Mouse (Mus musculus) limb, embryonic 11.5 days (tissue): Measurements from ENCODE around the gene Tekt1. TPM values are rescaled to one million over a fixed set of nuclear protein-coding genes. Genes with fewer than 3 reads are reported as not detected.

Experiments used
- ATAC-seq: fragments of 200-750 bp; cut with Nextera tagmentation; 2 replicates; pipeline ENCODE4 v1.8.0; 2017; ENCODE audit warnings: low read depth; ENCODE audit not compliant: insufficient number of reproducible peaks, low FRiP score, low TSS enrichment
- DNase-seq: peaks from one replicate; pipeline ENCODE4 v3.0.0-alpha.2; 2015; ENCODE audit warnings: low spot score
- H3K27ac ChIP-seq: fragments of 300-500 bp; sonication (generic); replicated peaks from 2 replicates; pipeline ENCODE4 v1.5.1; 2014; ENCODE audit warnings: low read depth, mild to moderate bottlenecking, low read length
- H3K27me3 ChIP-seq: fragments of 300-500 bp; sonication (generic); 2 replicates; pipeline ENCODE4 v1.6.1; 2014; ENCODE audit warnings: mild to moderate bottlenecking, low read length, mixed read lengths; ENCODE audit not compliant: control insufficient read depth, insufficient read depth
- H3K36me3 ChIP-seq: fragments of 300-500 bp; sonication (generic); 2 replicates; pipeline ENCODE4 v1.6.1; 2014; ENCODE audit warnings: mild to moderate bottlenecking, low read length, moderate library complexity, mixed read lengths; ENCODE audit not compliant: control insufficient read depth, insufficient read depth
- H3K4me1 ChIP-seq: fragments of 300-500 bp; sonication (generic); 2 replicates; pipeline ENCODE4 v1.6.1; 2014; ENCODE audit warnings: low read length, mixed read lengths; ENCODE audit not compliant: control insufficient read depth, insufficient read depth
- H3K4me2 ChIP-seq: fragments of 300-500 bp; sonication (generic); 2 replicates; pipeline ENCODE4 v1.6.1; 2014; ENCODE audit warnings: low read depth, mild to moderate bottlenecking, moderate library complexity; ENCODE audit not compliant: severe bottlenecking
- H3K4me3 ChIP-seq: fragments of 300-500 bp; sonication (generic); 2 replicates; pipeline ENCODE4 v1.5.1; 2014; ENCODE audit warnings: low read depth, low read length
- H3K9ac ChIP-seq: fragments of 300-500 bp; sonication (generic); 2 replicates; pipeline ENCODE4 v1.6.1; 2014; ENCODE audit warnings: mild to moderate bottlenecking, low read length
- H3K9me3 ChIP-seq: fragments of 300-500 bp; sonication (generic); 2 replicates; pipeline ENCODE4 v1.6.1; 2016; ENCODE audit warnings: low read length; ENCODE audit not compliant: control insufficient read depth
- WGBS: fragments of 180-500 bp; shearing (Covaris S2); extraction: QIAGEN DNeasy Blood & Tissue Kit; methylation state at CpG from one replicate; pipeline ENCODE4 v1.1.7; 2014; 5-methylcytosine and 5-hydroxymethylcytosine counted together
- polyA plus RNA-seq: library from polyadenylated mRNA; unstranded; fragments of >200 nt; fragmentation: Nextera tagmentation; extraction: Ambion mirVana; gene quantifications from 2 replicates; pipeline ENCODE4 v1.2.1, GENCODE M21; 2014

The Tekt1 gene
- polyA plus RNA-seq, 1 experiment from 2014 or later: 6.3 TPM

DNA sequence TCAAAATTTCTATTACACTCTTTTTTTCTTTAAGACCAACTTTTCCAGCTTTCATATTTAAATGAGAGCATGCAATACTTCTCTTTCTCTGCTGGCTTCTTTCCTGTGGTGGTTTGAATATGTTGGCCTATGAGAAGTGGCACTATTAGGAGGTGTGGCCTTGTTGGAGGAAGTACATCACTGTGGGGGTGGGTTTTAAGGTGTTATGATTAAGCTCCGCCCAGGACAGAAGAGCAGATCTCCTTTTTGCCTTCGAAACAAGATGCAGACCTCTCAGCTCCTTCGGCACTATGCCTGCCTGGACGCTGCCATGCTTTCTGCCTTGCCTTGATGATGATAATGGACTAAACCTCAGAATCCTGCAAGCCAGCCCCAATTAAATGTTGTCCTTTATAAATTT is 36.5 kb downstream of the Tekt1 start:
- ATAC-seq (no peak), DNase-seq (no peak)
- Histone ChIP-seq H3K9me3 (no peaks in the 10 kb centered on the region), H3K9ac (no peak overlapping the region), H3K4me1 (no peaks in the 10 kb centered on the region), H3K36me3 (no peaks in the 10 kb centered on the region), H3K4me2 (no peak overlapping the region), H3K27me3 (no peaks in the 10 kb centered on the region), H3K27ac (no peak overlapping the region), H3K4me3 (no peak overlapping the region)
- WGBS: 90% methylated on average over 4 of the region's 4 CpGs

GRCm38 (mm10) chr11:72324431-72324830 is 37.8 kb downstream of the Tekt1 start:
- ATAC-seq (no peak), DNase-seq (no peak)
- Histone ChIP-seq H3K36me3 (no peaks in the 10 kb centered on the region), H3K4me3 (no peak overlapping the region), H3K4me2 (no peak overlapping the region), H3K27ac (no peak overlapping the region), H3K4me1 (no peaks in the 10 kb centered on the region), H3K27me3 (no peaks in the 10 kb centered on the region), H3K9ac (no peak overlapping the region), H3K9me3 (no peaks in the 10 kb centered on the region)
- WGBS: 77% methylated on average over 3 of the region's 3 CpGs

GRCm38 (mm10) chr11:72318026-72318425 is 44.2 kb downstream of the Tekt1 start:
- H3K9ac ChIP-seq: no peak overlapping the region
- H3K4me1 ChIP-seq: no peaks in the 10 kb centered on the region
- no peak overlapping the region for H3K4me3 ChIP-seq
- H3K36me3 ChIP-seq: no peaks in the 10 kb centered on the region
- peaks cover 20% of the 10 kb centered on the region for H3K27me3 ChIP-seq
- no peaks in the 10 kb centered on the region for H3K9me3 ChIP-seq
- DNase-seq: no peak
- H3K27ac ChIP-seq: no peak overlapping the region
- no peak overlapping the region for H3K4me2 ChIP-seq
- 83% methylated on average over 5 of the region's 5 CpGs for WGBS
- no peak for ATAC-seq

DNA sequence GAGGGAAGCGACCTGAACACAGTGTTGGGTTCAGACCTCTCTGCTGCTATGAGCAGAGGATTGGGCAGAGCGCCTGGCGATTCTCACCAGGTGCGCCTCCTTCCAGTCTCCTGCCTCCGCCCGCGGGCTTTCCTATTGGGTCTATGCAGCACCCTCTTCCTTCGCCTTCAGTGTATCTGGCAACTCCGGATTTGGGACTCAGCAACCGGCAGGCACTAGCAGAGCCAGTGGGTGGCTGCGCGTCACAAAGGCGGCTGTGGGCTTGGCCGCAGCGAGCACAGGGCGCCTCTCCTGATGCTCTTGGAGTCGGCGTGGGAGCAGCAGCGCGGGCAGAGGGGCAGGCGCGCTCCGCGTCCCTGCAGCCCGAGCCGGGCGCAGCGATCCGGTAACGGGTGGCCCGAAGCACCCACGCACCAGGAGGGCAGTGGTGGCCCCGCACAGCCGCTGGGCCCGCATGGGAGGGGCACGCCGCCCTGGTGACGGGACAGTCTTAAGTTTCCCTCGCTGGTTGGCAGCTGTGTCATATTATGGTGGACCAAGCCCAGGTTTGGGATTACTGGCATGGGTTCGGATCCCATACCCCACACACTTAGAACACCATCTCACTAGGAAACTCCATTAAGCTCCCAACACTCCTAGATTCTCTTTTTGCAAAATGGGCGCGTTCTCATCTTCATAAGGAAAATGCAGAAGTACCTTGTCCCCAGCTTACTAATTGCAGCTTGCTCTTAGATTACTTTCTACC is 47.9 kb downstream of the Tekt1 start, which contains the start of gene Fbxo39:
Fbxo39 (plus strand) TSS at position 294 of the 745 bp plus-strand sequence.
- H3K4me3 ChIP-seq: peak within 1 kb of the TSS; percentile 16; the same call in 1 of the 2 replicates
- 10% methylated on average over 41 of the region's 42 CpGs for WGBS
- peak within 1 kb of the TSS; percentile 42 for H3K4me2 ChIP-seq
- peaks cover 20% of the 10 kb centered on the region for H3K27me3 ChIP-seq
- no peak for ATAC-seq
- no peaks in the 10 kb centered on the region for H3K9me3 ChIP-seq
- H3K4me1 ChIP-seq: no peaks in the 10 kb centered on the region
- H3K9ac ChIP-seq: peak within 1 kb of the TSS; percentile 27; the same call in 1 of the 2 replicates
- peak; percentile 29 for DNase-seq
- H3K27ac ChIP-seq: no peak within 1 kb of the TSS
- H3K36me3 ChIP-seq: no peaks in the 10 kb centered on the region

DNA sequence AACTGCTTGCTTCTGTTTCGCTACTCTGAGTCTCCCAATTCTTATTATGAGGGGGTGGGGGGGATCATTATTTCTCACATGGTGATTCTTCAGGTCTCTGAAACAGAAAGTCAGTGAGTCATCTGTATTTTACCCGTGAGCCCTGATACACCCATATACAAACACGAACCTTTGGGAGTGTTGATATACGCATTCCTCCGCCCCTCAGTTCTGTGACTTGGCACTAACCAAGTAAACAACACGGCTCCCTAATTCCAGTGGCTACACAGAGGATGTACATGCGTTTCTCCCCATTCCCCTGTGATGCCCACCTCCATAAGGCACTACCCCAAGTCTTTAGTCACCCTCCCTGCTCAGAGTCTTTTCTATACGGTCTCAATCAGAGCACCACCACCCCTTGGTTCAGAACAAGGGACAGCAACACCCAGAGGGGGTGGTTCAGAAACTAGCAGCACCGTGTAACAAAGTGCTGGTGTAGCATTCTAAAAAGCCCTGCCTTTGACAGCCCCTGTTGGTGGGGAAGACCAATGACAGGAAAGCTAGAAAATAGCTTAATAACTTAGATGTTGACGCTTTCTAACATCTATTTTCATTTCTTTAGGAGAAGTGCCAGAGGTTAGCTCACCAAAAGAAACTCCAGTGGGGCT is 50.8 kb downstream of the Tekt1 start:
- no peaks in the 10 kb centered on the region for H3K36me3 ChIP-seq
- H3K27me3 ChIP-seq: peaks cover 20% of the 10 kb centered on the region
- no peaks in the 10 kb centered on the region for H3K9me3 ChIP-seq
- H3K4me1 ChIP-seq: no peaks in the 10 kb centered on the region
- H3K4me3 ChIP-seq: no peak overlapping the region
- WGBS: 84% methylated on average over 10 of the region's 10 CpGs
- ATAC-seq: no peak
- no peak overlapping the region for H3K9ac ChIP-seq
- H3K4me2 ChIP-seq: no peak overlapping the region
- no peak for DNase-seq
- H3K27ac ChIP-seq: no peak overlapping the region

- ATAC-seq: no peak
- H3K27me3 ChIP-seq: peaks cover 20% of the 10 kb centered on the region
- H3K27ac ChIP-seq: no peak overlapping the region
- 85% methylated on average over 4 of the region's 4 CpGs for WGBS
- H3K36me3 ChIP-seq: no peaks in the 10 kb centered on the region
- no peak overlapping the region for H3K9ac ChIP-seq
- H3K4me1 ChIP-seq: no peaks in the 10 kb centered on the region
- no peak for DNase-seq
- H3K4me2 ChIP-seq: no peak overlapping the region
- H3K9me3 ChIP-seq: no peaks in the 10 kb centered on the region
- no peak overlapping the region for H3K4me3 ChIP-seq
Observed at GRCm38 (mm10) chr11:72310491-72310890, 51.8 kb downstream of the Tekt1 start.

GRCm38 (mm10) chr11:72308982-72309381 is 53.3 kb downstream of the Tekt1 start:
- no peak overlapping the region for H3K27ac ChIP-seq
- H3K36me3 ChIP-seq: no peaks in the 10 kb centered on the region
- H3K27me3 ChIP-seq: peaks cover 7% of the 10 kb centered on the region
- no peak for ATAC-seq
- no peak overlapping the region for H3K4me2 ChIP-seq
- H3K9me3 ChIP-seq: no peaks in the 10 kb centered on the region
- no peak overlapping the region for H3K9ac ChIP-seq
- H3K4me1 ChIP-seq: no peaks in the 10 kb centered on the region
- H3K4me3 ChIP-seq: no peak overlapping the region
- DNase-seq: no peak
- WGBS: 54% methylated on average over 2 of the region's 2 CpGs

DNA sequence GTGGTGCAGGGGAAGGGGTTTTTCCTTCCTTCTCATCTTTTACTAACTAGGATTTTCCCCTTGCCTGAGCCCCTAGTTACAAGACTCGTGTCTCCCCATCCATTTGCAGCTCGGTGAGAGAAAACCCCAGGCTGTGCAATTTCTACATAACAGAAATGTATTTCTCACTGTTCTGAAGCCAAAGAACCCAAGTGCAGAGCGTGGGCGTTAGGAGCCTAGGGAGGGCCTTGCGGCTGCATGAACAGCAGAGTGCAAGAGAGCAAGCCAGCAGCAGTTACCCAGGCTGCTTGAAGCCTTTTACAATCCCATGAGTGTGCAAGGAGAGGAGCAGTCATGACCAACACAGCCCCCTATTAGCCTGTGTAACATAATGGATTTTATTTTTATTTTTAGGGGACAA is 54.8 kb downstream of the Tekt1 start:
- no peak overlapping the region for H3K27ac ChIP-seq
- no peaks in the 10 kb centered on the region for H3K4me1 ChIP-seq
- DNase-seq: no peak
- 89% methylated on average over 5 of the region's 5 CpGs for WGBS
- H3K4me2 ChIP-seq: no peak overlapping the region
- no peak overlapping the region for H3K4me3 ChIP-seq
- no peaks in the 10 kb centered on the region for H3K9me3 ChIP-seq
- no peaks in the 10 kb centered on the region for H3K27me3 ChIP-seq
- ATAC-seq: no peak
- no peak overlapping the region for H3K9ac ChIP-seq
- H3K36me3 ChIP-seq: no peaks in the 10 kb centered on the region
